Mouse (Mus musculus): ENCODE measurements at regions not wholly inside any gene's neighbourhood (a gene's known extent, or its start where the extent isn't known, plus 50 kb on each side); places are given as distances from the start of the nearest gene placed in this dataset.
"Not testable (repeated sequence)": the region's sequence is repeated elsewhere in the genome, so short reads cannot be mapped to it uniquely, and the experiment has no call there.

GRCm38 (mm10) chr13:13888847-13889246 lies 65.4 kb upstream of the B3galnt2 start:
- DNase-seq, result not testable (repeated sequence)

GRCm38 (mm10) chr13:13889297-13890120 lies 64.8 kb upstream of the B3galnt2 start:
- peak; percentile 72 to 86 for DNase-seq

- DNase-seq, result not testable (repeated sequence)
Observed at GRCm38 (mm10) chr13:13902186-13902585, 52.1 kb upstream of the B3galnt2 start.
